Mouse (Mus musculus) brain, embryonic 14.5 days (tissue): ENCODE data around the gene Adcy7.

Source experiments
- CTCF ChIP-seq: fragments of 200-500 bp; IDR thresholded peaks from 2 replicates; pipeline ENCODE4 v1.5.1; 2012; ENCODE audit warnings: inconsistent platforms, mild to moderate bottlenecking, moderate library complexity, borderline replicate concordance; ENCODE audit not compliant: insufficient read depth, insufficient read length; ENCODE audit errors: extremely low read depth
- POLR2A ChIP-seq: fragments of 200-500 bp; IDR thresholded peaks from 2 replicates; pipeline ENCODE4 v1.6.1; 2012; ENCODE audit warnings: mild to moderate bottlenecking, inconsistent platforms, borderline replicate concordance; ENCODE audit not compliant: poor library complexity, insufficient read depth, insufficient read length, severe bottlenecking; ENCODE audit errors: extremely low read depth

GRCm38 (mm10) chr8:88289901-88290300, 17.7 kb downstream of the Adcy7 start:
- TF ChIP-seq CTCF (no peak), POLR2A (no peak)
